Mouse (Mus musculus): ENCODE measurements around the gene Arrb2.
"Not testable (repeated sequence)": the region's sequence is repeated elsewhere in the genome, so short reads cannot be mapped to it uniquely, and the experiment has no call there.

Gene Arrb2

GRCm38 (mm10) chr11:70432048-70432894 lies at the start of gene Arrb2:
Gene Arrb2, plus strand, starts transcription at chr11:70432635.
- DNase-seq (ENCODE audit: low spot score in 2 of 2) = peak; percentile 98

GRCm38 (mm10) chr11:70384136-70384535 lies 48.3 kb upstream of the Arrb2 start:
- DNase-seq (ENCODE audit: low spot score in 2 of 2) = no peak

GRCm38 (mm10) chr11:70387436-70387835 lies 45.0 kb upstream of the Arrb2 start:
- DNase-seq (ENCODE audit: low spot score in 2 of 2) = no peak

- no peak for DNase-seq (ENCODE audit: low spot score in 2 of 2)
Observed at GRCm38 (mm10) chr11:70389421-70389820, 43.0 kb upstream of the Arrb2 start.

GRCm38 (mm10) chr11:70403598-70403997 lies 28.8 kb upstream of the Arrb2 start:
- DNase-seq (ENCODE audit: low spot score in 2 of 2) = no peak

GRCm38 (mm10) chr11:70409594-70410296 lies 22.7 kb upstream of the Arrb2 start, which contains the start of gene Pelp1:
Gene Pelp1, minus strand, starts transcription at chr11:70410031.
- DNase-seq (ENCODE audit: low spot score in 2 of 2) = peak; percentile 90 to 93

GRCm38 (mm10) chr11:70410297-70410643 lies 22.2 kb upstream of the Arrb2 start:
- DNase-seq (ENCODE audit: low spot score in 2 of 2) = no peak

- no peak for DNase-seq (ENCODE audit: low spot score in 2 of 2)
Observed at GRCm38 (mm10) chr11:70412591-70412990, 19.8 kb upstream of the Arrb2 start.

GRCm38 (mm10) chr11:70413961-70414360 lies 18.5 kb upstream of the Arrb2 start:
- DNase-seq (ENCODE audit: low spot score in 2 of 2) = peak in 1 of 2 experiments; percentile 62

GRCm38 (mm10) chr11:70418199-70418598 lies 14.2 kb upstream of the Arrb2 start:
- DNase-seq (ENCODE audit: low spot score in 2 of 2) = no peak

- DNase-seq (ENCODE audit: low spot score in 2 of 2) = no peak
Observed at GRCm38 (mm10) chr11:70419486-70419885, 12.9 kb upstream of the Arrb2 start.

- not testable (repeated sequence) for DNase-seq (ENCODE audit: low spot score in 2 of 2)
Observed at GRCm38 (mm10) chr11:70426598-70426997, 5.8 kb upstream of the Arrb2 start.

- DNase-seq (ENCODE audit: low spot score in 2 of 2) = no peak
Observed at GRCm38 (mm10) chr11:70431574-70431973, 861 bp upstream of the Arrb2 start.

- DNase-seq (ENCODE audit: low spot score in 2 of 2) = no peak
Observed at GRCm38 (mm10) chr11:70432895-70433568, 597 bp downstream of the Arrb2 start.

GRCm38 (mm10) chr11:70433569-70433943 lies 1.1 kb downstream of the Arrb2 start:
- DNase-seq (ENCODE audit: low spot score in 2 of 2) = no peak

- DNase-seq (ENCODE audit: low spot score in 2 of 2) = no peak
Observed at GRCm38 (mm10) chr11:70433951-70434350, 1.5 kb downstream of the Arrb2 start.

GRCm38 (mm10) chr11:70435476-70435875 lies 3.0 kb downstream of the Arrb2 start:
- DNase-seq (ENCODE audit: low spot score in 2 of 2) = no peak

GRCm38 (mm10) chr11:70437426-70437825 lies 5.0 kb downstream of the Arrb2 start:
- DNase-seq (ENCODE audit: low spot score in 2 of 2) = no peak

GRCm38 (mm10) chr11:70438728-70439374 lies 6.4 kb downstream of the Arrb2 start:
- DNase-seq (ENCODE audit: low spot score in 2 of 2) = no peak

GRCm38 (mm10) chr11:70440637-70441036 lies 8.2 kb downstream of the Arrb2 start:
- no peak for DNase-seq (ENCODE audit: low spot score in 2 of 2)

- no peak for DNase-seq (ENCODE audit: low spot score in 2 of 2)
Observed at GRCm38 (mm10) chr11:70441882-70442281, 9.4 kb downstream of the Arrb2 start.

- DNase-seq (ENCODE audit: low spot score in 2 of 2) = no peak
Observed at GRCm38 (mm10) chr11:70443964-70444363, 11.5 kb downstream of the Arrb2 start.
